Mouse (Mus musculus): ENCODE data around the gene Kprp.

GRCm38 (mm10) chr3:92870116-92870515 is 43.1 kb upstream of the Kprp start, which contains the start of gene 2310050C09Rik:
- TF ChIP-seq FLI1 (IDR thresholded peaks at IDR 0.05; ENCODE audit: low read length) (no peak), GATA1 (IDR thresholded peaks at IDR 0.05; ENCODE audit: borderline replicate concordance, low read length) (no peak)

Measured in megakaryocyte, embryonic 14.5 days (primary cell).